Mouse (Mus musculus) myocyte (in vitro differentiated cells): ENCODE measurements around the gene Stxbp4.

Experiments used
- CEBPB ChIP-seq: IDR thresholded peaks from 2 replicates; pipeline ENCODE4 v1.6.1; 2011; ENCODE audit warnings: mild to moderate bottlenecking, moderate library complexity; ENCODE audit not compliant: poor library complexity, insufficient read depth, severe bottlenecking
- E2F4 ChIP-seq: IDR thresholded peaks from one replicate; pipeline ENCODE4 v1.6.1; 2011; ENCODE audit warnings: mild to moderate bottlenecking, control low read depth, moderate library complexity; ENCODE audit not compliant: insufficient read depth
- MAX ChIP-seq: IDR thresholded peaks from one replicate; pipeline ENCODE4 v1.6.1; 2011; ENCODE audit warnings: low read depth, mild to moderate bottlenecking, control low read depth
- MYOD1 ChIP-seq, 3 experiments: IDR thresholded peaks; one replicate each; pipeline ENCODE4 v1.6.1; 2011; ENCODE audit warnings: control low read depth in 2 of 3, low read depth in 2 of 3, mild to moderate bottlenecking in 2 of 3, moderate library complexity in 1 of 3; ENCODE audit not compliant: insufficient read length in 2 of 3, control insufficient read depth in 1 of 3
- MYOG ChIP-seq, 3 experiments: IDR thresholded peaks; one replicate each; pipeline ENCODE4 v1.6.1; 2011; ENCODE audit warnings: control low read depth in 2 of 3, low read depth in 2 of 3, mild to moderate bottlenecking in 2 of 3; ENCODE audit not compliant: insufficient read length in 2 of 3, control insufficient read depth in 1 of 3, insufficient read depth in 1 of 3
- POLR2A ChIP-seq: IDR thresholded peaks from one replicate; pipeline ENCODE4 v1.6.1; 2011; ENCODE audit warnings: low read depth, mild to moderate bottlenecking, control low read depth, moderate library complexity; ENCODE audit not compliant: insufficient read length
- POLR2AphosphoS2 ChIP-seq: IDR thresholded peaks from one replicate; pipeline ENCODE4 v1.6.1; 2011; ENCODE audit warnings: low read depth, control low read depth; ENCODE audit not compliant: insufficient read length
- REST ChIP-seq: IDR thresholded peaks from one replicate; pipeline ENCODE4 v1.6.1; 2011; ENCODE audit warnings: mild to moderate bottlenecking, control low read depth, moderate library complexity; ENCODE audit not compliant: insufficient read depth, insufficient read length
- SRF ChIP-seq: IDR thresholded peaks from one replicate; pipeline ENCODE4 v1.6.1; 2011; ENCODE audit warnings: low read depth; ENCODE audit not compliant: control insufficient read depth, insufficient read length
- TCF12 ChIP-seq: IDR thresholded peaks from one replicate; pipeline ENCODE4 v1.6.1; 2011; ENCODE audit warnings: mild to moderate bottlenecking, control low read depth; ENCODE audit not compliant: poor library complexity, insufficient read depth, severe bottlenecking
- TCF3 ChIP-seq: IDR thresholded peaks from one replicate; pipeline ENCODE4 v1.6.1; 2011; ENCODE audit warnings: low read depth, control low read depth; ENCODE audit not compliant: insufficient read length
- USF1 ChIP-seq: IDR thresholded peaks from one replicate; pipeline ENCODE4 v1.6.1; 2011; ENCODE audit warnings: low read depth, mild to moderate bottlenecking, control low read depth, moderate library complexity

DNA sequence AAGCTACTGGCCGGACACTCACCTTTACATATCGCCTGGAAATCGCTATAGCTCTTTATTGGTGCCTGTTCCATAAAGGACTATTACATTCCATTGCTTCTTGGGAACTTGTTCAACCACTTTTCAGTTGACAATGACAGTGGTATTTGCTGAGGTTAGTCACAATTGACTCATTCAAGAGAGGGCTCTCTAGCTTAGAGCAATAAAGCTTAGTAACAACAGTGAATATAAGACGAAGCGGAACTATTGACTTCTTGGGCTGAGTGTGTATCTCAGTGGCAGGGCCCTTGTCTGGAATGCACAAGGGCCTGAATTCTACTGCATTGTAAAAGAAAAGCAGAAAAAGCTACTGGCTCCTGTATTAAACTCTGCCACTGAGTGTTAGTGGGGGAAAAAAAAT is 40.7 kb upstream of the Stxbp4 start:
- TF ChIP-seq TCF12 (no peak), POLR2A (no peak), POLR2AphosphoS2 (no peak), E2F4 (no peak), MYOD1 (IDR thresholded peaks at IDR 0.05; ENCODE audit: control insufficient read depth in 1 of 3, insufficient read length in 2 of 3, low read depth in 2 of 3) (no peak), SRF (no peak), MAX (no peak), USF1 (no peak), CEBPB (no peak), REST (no peak), MYOG (IDR thresholded peaks at IDR 0.05; ENCODE audit: control insufficient read depth in 1 of 3, insufficient read depth in 1 of 3, insufficient read length in 2 of 3, low read depth in 2 of 3) (no peak), TCF3 (no peak)
